Mouse (Mus musculus) heart, postnatal 0 days (tissue): ENCODE results near the gene Prdm16. TPM values are rescaled to one million over a fixed set of nuclear protein-coding genes. Genes with fewer than 3 reads are reported as not detected.

Experiments used
- ATAC-seq: fragments of 200-750 bp; cut with Nextera tagmentation; 2 replicates; pipeline ENCODE4 v1.8.0; 2017; ENCODE audit warnings: low read depth, moderate number of reproducible peaks, moderate library complexity; ENCODE audit not compliant: insufficient read depth
- DNase-seq: peaks from one replicate; pipeline ENCODE4 v3.0.0-alpha.2; 2016; ENCODE audit warnings: low spot score
- H3K27ac ChIP-seq: fragments of 300-500 bp; sonication (generic); 2 replicates; pipeline ENCODE4 v1.5.1; 2014; ENCODE audit warnings: low read depth, mild to moderate bottlenecking
- H3K27me3 ChIP-seq: fragments of 300-500 bp; sonication (generic); 2 replicates; pipeline ENCODE4 v1.6.1; 2014; ENCODE audit warnings: low read length, mixed read lengths; ENCODE audit not compliant: control insufficient read depth, insufficient read depth
- H3K36me3 ChIP-seq: fragments of 300-500 bp; sonication (generic); replicated peaks from 2 replicates; pipeline ENCODE4 v1.6.1; 2014; ENCODE audit warnings: low read length, mixed read lengths; ENCODE audit not compliant: control insufficient read depth, insufficient read depth
- H3K4me1 ChIP-seq: fragments of 300-500 bp; sonication (generic); 2 replicates; pipeline ENCODE4 v1.6.1; 2014; ENCODE audit warnings: antibody characterized with exemption; ENCODE audit not compliant: control insufficient read depth, insufficient read depth
- H3K4me2 ChIP-seq: fragments of 300-500 bp; sonication (generic); 2 replicates; pipeline ENCODE4 v1.6.1; 2014; ENCODE audit warnings: low read depth, mild to moderate bottlenecking, low read length, moderate library complexity
- H3K4me3 ChIP-seq: fragments of 300-500 bp; sonication (generic); 2 replicates; pipeline ENCODE4 v1.5.1; 2014; ENCODE audit warnings: low read depth, low read length
- H3K9ac ChIP-seq: fragments of 300-500 bp; sonication (generic); replicated peaks from 2 replicates; pipeline ENCODE4 v1.6.1; 2014; ENCODE audit warnings: low read depth, low read length, mixed read lengths
- H3K9me3 ChIP-seq: fragments of 300-500 bp; sonication (generic); replicated peaks from 2 replicates; pipeline ENCODE4 v1.6.1; 2016; ENCODE audit warnings: low read length; ENCODE audit not compliant: control insufficient read depth
- CTCF ChIP-seq: IDR thresholded peaks from 2 replicates; pipeline ENCODE4 v1.5.1; 2016; ENCODE audit warnings: antibody characterized with exemption, control low read depth, low read depth
- EP300 ChIP-seq: IDR thresholded peaks from 2 replicates; pipeline ENCODE4 v1.6.1; 2016; ENCODE audit warnings: antibody characterized with exemption, low read depth
- WGBS: fragments of 180-500 bp; shearing (Covaris S2); extraction: QIAGEN DNeasy Blood & Tissue Kit; methylation state at CpG from one replicate; pipeline ENCODE4 v1.1.7; 2014; 5-methylcytosine and 5-hydroxymethylcytosine counted together
- polyA plus RNA-seq: library from polyadenylated mRNA; unstranded; fragments of >200 nt; fragmentation: Nextera tagmentation; extraction: Ambion mirVana; gene quantifications from 2 replicates; pipeline ENCODE4 v1.2.1, GENCODE M21; 2015
- total RNA-seq: library from RNA; depleted of rRNA; stranded (reverse); fragments of >200 nt; gene quantifications from 2 replicates; pipeline ENCODE4 v1.2.3, GENCODE M21; 2014; ENCODE audit warnings: low replicate concordance; rRNA removed

Gene Prdm16
- total and polyA plus RNA-seq, 2 experiments from 2014 or later: 9.3 to 14.7 TPM

GRCm38 (mm10) chr4:154283671-154284070 is 353.0 kb downstream of the Prdm16 start:
- 54% methylated on average over 7 of the region's 7 CpGs for WGBS
- H3K4me1 ChIP-seq: no peaks in the 10 kb centered on the region
- H3K9ac ChIP-seq: no peak overlapping the region
- ATAC-seq (no peak), DNase-seq (no peak)
- no peaks in the 10 kb centered on the region for H3K27me3 ChIP-seq
- TF ChIP-seq EP300 (no peak), CTCF (no peak)
- H3K36me3 ChIP-seq: no peaks in the 10 kb centered on the region
- H3K27ac ChIP-seq: no peak overlapping the region
- no peaks in the 10 kb centered on the region for H3K9me3 ChIP-seq
- H3K4me3 ChIP-seq: no peak overlapping the region
- H3K4me2 ChIP-seq: no peak overlapping the region

DNA sequence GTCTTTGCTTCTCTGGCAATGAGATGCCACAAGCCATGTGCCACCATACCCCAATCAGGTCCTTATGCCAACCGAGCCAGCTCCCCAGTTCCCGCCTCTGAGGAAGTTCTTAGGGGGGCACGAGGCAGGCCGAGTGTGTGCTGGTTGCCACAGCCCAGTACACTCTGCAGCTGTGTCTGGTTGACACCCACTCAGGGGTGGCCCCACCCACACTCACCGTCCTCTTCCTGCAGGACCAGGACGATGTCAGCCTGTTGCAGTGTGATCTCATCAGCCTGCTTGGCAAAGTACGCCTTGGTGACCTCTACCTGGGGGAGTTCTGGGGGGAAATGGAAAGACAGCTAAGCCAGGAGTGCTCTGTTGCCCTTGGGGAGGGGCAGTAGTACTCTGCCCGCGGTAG is 357.2 kb downstream of the Prdm16 start:
- Histone ChIP-seq H3K27ac (no peak overlapping the region), H3K4me1 (no peaks in the 10 kb centered on the region), H3K4me2 (no peak overlapping the region), H3K36me3 (0 out of 2 replicates have a peak, but pooled peaks cover under 1% of the 10 kb centered on the region), H3K4me3 (no peak overlapping the region), H3K9me3 (no peaks in the 10 kb centered on the region), H3K27me3 (no peaks in the 10 kb centered on the region), H3K9ac (no peak overlapping the region)
- TF ChIP-seq EP300 (no peak), CTCF (no peak)
- no peak for ATAC-seq
- no peak for DNase-seq
- WGBS: 59% methylated on average over 9 of the region's 9 CpGs

DNA sequence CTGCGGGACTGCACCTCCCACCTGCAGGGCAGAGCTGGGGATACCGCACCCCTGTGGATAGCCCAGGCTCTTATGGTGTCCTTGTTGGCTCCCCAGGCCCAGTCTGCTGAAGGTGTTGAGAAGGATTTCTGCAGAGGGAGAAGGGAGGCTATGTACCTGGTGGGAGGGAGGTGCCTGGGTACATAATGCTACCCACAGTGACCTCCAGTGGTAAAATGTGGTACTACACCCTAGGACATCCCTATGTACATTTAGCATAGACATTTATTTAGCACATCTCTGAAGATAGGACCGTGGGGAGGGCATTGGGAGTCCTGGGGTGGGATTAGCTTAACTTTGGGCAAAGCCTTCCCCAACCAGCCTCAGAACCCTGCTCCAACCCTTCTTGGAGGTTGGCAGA is 363.7 kb downstream of the Prdm16 start:
- Histone ChIP-seq H3K9ac (no peak overlapping the region), H3K4me2 (no peak overlapping the region), H3K36me3 (0 out of 2 replicates have a peak, but pooled peaks cover 5% of the 10 kb centered on the region), H3K27ac (no peak overlapping the region), H3K9me3 (no peaks in the 10 kb centered on the region), H3K4me1 (no peaks in the 10 kb centered on the region), H3K27me3 (no peaks in the 10 kb centered on the region), H3K4me3 (no peak overlapping the region)
- DNase-seq (peak; percentile 34), ATAC-seq (peak; percentile 27; the same call in 1 of the 2 replicates)
- 52% methylated on average over 3 of the region's 3 CpGs for WGBS
- TF ChIP-seq EP300 (no peak), CTCF (peak; percentile 76)

DNA sequence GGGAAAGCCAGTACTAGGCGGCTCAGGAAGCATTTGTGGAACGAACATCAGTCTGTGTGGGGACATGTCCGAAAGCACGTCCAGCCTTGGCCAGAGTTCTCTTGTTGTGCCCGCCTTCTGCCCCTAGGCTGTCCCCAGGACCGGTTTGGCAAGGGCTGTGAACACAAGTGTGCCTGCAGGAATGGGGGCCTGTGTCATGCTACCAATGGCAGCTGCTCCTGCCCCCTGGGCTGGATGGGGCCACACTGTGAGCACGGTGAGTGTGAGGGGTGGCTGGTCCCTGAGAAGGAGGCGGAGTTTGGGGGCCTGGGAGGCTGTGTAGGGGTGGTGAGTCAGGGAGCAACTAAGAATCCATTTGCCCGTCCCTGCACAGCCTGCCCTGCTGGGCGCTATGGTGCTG is 367.2 kb downstream of the Prdm16 start:
- Histone ChIP-seq H3K27ac (no peak overlapping the region), H3K4me1 (no peaks in the 10 kb centered on the region), H3K9me3 (no peaks in the 10 kb centered on the region), H3K36me3 (0 out of 2 replicates have a peak, but pooled peaks cover 5% of the 10 kb centered on the region), H3K9ac (no peak overlapping the region), H3K27me3 (no peaks in the 10 kb centered on the region), H3K4me2 (no peak overlapping the region), H3K4me3 (no peak overlapping the region)
- 0 out of 2 replicates have a peak, but pooled peaks have one; percentile 19 for ATAC-seq
- TF ChIP-seq EP300: no peak
- no peak for TF ChIP-seq CTCF
- 50% methylated on average over 10 of the region's 10 CpGs for WGBS
- no peak for DNase-seq

DNA sequence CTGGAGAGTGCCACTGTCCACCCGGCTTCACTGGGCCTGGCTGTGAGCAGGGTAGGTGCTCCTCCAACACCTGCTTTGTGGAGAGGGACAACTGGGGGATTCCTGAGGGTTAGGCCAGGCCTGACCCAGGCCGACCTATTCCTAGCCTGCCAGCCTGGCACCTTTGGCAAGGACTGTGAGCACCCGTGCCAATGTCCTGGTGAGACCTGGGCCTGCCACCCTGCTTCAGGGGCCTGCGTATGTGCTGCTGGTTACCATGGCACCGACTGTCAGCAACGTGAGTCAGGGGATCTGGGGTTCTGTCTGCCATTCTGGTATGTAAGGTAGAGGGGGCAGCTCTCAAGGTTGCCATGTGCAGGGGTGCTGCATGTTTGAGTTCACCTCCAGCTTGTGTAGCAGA is 369.2 kb downstream of the Prdm16 start:
- DNase-seq (no peak), ATAC-seq (no peak)
- H3K27me3 ChIP-seq: no peaks in the 10 kb centered on the region
- H3K9ac ChIP-seq: no peak overlapping the region
- no peak for TF ChIP-seq CTCF
- TF ChIP-seq EP300: no peak
- WGBS: 76% methylated on average over 6 of the region's 6 CpGs
- no peak overlapping the region for H3K4me3 ChIP-seq
- no peak overlapping the region for H3K27ac ChIP-seq
- H3K4me2 ChIP-seq: no peak overlapping the region
- H3K9me3 ChIP-seq: no peaks in the 10 kb centered on the region
- no peaks in the 10 kb centered on the region for H3K36me3 ChIP-seq
- no peaks in the 10 kb centered on the region for H3K4me1 ChIP-seq

Other genes with a start within 250 kb of the Prdm16 start
- gene Actrt2, start 31.0 kb upstream of the Prdm16 start, total RNA-seq: not detected in 2 replicates
- gene Actrt2, start 31.0 kb upstream of the Prdm16 start, polyA plus RNA-seq: not detected in 2 replicates
- gene Ttc34, start 200.6 kb upstream of the Prdm16 start, total RNA-seq: 0.15 TPM in 1 of 2 replicates, not detected in the other
- gene Ttc34, start 200.6 kb upstream of the Prdm16 start, polyA plus RNA-seq: 0.12 and 0.25 TPM in 2 replicates
- 0.34 TPM in 1 of 2 replicates, not detected in the other for gene Mmel1, start 232.7 kb upstream of the Prdm16 start, total RNA-seq
- 0.07 and 0.12 TPM in 2 replicates for gene Mmel1, start 232.7 kb upstream of the Prdm16 start, polyA plus RNA-seq